Mouse (Mus musculus) embryonic facial prominence, embryonic 11.5 days (tissue): ENCODE data around the gene Ttc9. TPM values are rescaled to one million over a fixed set of nuclear protein-coding genes. Genes with fewer than 3 reads are reported as not detected.

Source experiments
- ATAC-seq: fragments of 200-750 bp; cut with Nextera tagmentation; replicated peaks from 2 replicates; pipeline ENCODE4 v1.8.0; 2017; ENCODE audit warnings: low read depth; ENCODE audit not compliant: insufficient number of reproducible peaks, low FRiP score, low TSS enrichment
- DNase-seq: peaks from one replicate; pipeline ENCODE4 v3.0.0-alpha.2; 2015; ENCODE audit warnings: low spot score
- H3K27ac ChIP-seq: fragments of 300-500 bp; sonication (generic); replicated peaks from 2 replicates; pipeline ENCODE4 v1.5.1; 2014; ENCODE audit warnings: mild to moderate bottlenecking, low read depth, low read length, control low read depth
- H3K27me3 ChIP-seq: fragments of 300-500 bp; sonication (generic); 2 replicates; pipeline ENCODE4 v1.6.1; 2014; ENCODE audit warnings: mild to moderate bottlenecking, low read length, moderate library complexity, mixed read lengths; ENCODE audit not compliant: control insufficient read depth, insufficient read depth
- H3K36me3 ChIP-seq: fragments of 300-500 bp; sonication (generic); replicated peaks from 2 replicates; pipeline ENCODE4 v1.6.1; 2014; ENCODE audit warnings: low read depth, mild to moderate bottlenecking, low read length, moderate library complexity, mixed read lengths; ENCODE audit not compliant: control insufficient read depth, insufficient read depth
- H3K4me1 ChIP-seq: fragments of 300-500 bp; sonication (generic); 2 replicates; pipeline ENCODE4 v1.6.1; 2014; ENCODE audit warnings: low read length, mixed read lengths; ENCODE audit not compliant: control insufficient read depth, insufficient read depth
- H3K4me2 ChIP-seq: fragments of 300-500 bp; sonication (generic); 2 replicates; pipeline ENCODE4 v1.6.1; 2014; ENCODE audit warnings: low read depth, mild to moderate bottlenecking, control low read depth, low read length, moderate library complexity
- H3K4me3 ChIP-seq: fragments of 300-500 bp; sonication (generic); 2 replicates; pipeline ENCODE4 v1.5.1; 2014; ENCODE audit warnings: low read depth, low read length, control low read depth
- H3K9ac ChIP-seq: fragments of 300-500 bp; sonication (generic); replicated peaks from 2 replicates; pipeline ENCODE4 v1.6.1; 2014; ENCODE audit warnings: mild to moderate bottlenecking, control low read depth, low read length
- H3K9me3 ChIP-seq: fragments of 300-500 bp; sonication (generic); replicated peaks from 2 replicates; pipeline ENCODE4 v1.6.1; 2016; ENCODE audit warnings: mild to moderate bottlenecking, low read length, inconsistent platforms, mixed read lengths; ENCODE audit not compliant: control insufficient read depth
- WGBS: fragments of 180-500 bp; shearing (Covaris S2); extraction: QIAGEN DNeasy Blood & Tissue Kit; methylation state at CpG from one replicate; pipeline ENCODE4 v1.1.7; 2014; 5-methylcytosine and 5-hydroxymethylcytosine counted together
- polyA plus RNA-seq: library from polyadenylated mRNA; unstranded; fragments of >200 nt; fragmentation: Nextera tagmentation; extraction: Ambion mirVana; gene quantifications from 2 replicates; pipeline ENCODE4 v1.2.1, GENCODE M21; 2014

Ttc9 gene
- polyA plus RNA-seq, 1 experiment from 2014 or later, result 0.86 TPM

DNA sequence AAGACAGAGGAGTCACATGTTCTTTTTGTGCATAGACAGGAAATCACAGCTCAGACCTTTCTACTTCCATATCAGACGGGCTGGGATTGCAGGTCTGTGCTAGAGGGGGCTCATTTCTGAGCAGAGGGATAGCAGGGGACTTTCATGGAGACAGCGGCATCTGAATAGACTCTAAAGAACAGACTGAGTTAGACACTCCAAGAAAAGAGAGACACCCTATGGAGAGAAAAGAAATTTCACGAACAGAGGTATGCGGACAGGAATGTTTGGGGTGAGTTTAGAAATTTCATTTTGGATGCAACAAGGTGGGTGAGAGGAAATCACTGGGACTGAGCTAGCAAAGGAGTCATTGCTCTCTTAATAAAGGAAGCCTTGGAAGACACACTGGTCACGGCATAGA, 56.8 kb downstream of the Ttc9 start:
- Histone ChIP-seq H3K27ac (no peak overlapping the region), H3K4me3 (no peak overlapping the region), H3K36me3 (no peaks in the 10 kb centered on the region), H3K9me3 (no peaks in the 10 kb centered on the region), H3K4me1 (no peaks in the 10 kb centered on the region), H3K27me3 (no peaks in the 10 kb centered on the region), H3K4me2 (no peak overlapping the region), H3K9ac (no peak overlapping the region)
- ATAC-seq, result no peak
- DNase-seq, result no peak
- WGBS, result 80% methylated on average over 5 of the region's 5 CpGs

DNA sequence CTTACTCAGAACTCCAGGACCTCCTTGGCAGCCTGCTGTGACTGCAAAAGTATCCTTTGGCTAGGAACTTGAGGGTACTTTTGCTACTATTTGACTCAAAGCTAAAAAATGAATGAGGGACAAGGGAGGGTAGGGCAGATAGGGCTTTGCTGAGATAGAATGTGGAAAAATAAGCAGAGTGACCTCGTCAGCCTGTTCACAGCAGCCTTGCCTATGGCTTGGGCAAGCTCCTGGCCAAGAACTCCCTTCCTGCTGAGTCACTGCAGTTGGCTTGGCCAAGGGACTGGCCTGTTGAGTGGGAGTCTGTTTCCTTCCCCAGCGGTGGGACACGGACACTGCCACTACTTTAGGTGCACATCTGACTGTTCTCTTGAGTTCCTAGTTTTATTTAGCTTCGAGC, 57.5 kb downstream of the Ttc9 start:
- H3K36me3 ChIP-seq, result no peaks in the 10 kb centered on the region
- H3K4me1 ChIP-seq, result no peaks in the 10 kb centered on the region
- no peaks in the 10 kb centered on the region for H3K27me3 ChIP-seq
- H3K4me3 ChIP-seq, result no peak overlapping the region
- WGBS, result 85% methylated on average over 4 of the region's 4 CpGs
- DNase-seq (no peak), ATAC-seq (no peak)
- H3K9ac ChIP-seq, result no peak overlapping the region
- no peaks in the 10 kb centered on the region for H3K9me3 ChIP-seq
- no peak overlapping the region for H3K4me2 ChIP-seq
- no peak overlapping the region for H3K27ac ChIP-seq

DNA sequence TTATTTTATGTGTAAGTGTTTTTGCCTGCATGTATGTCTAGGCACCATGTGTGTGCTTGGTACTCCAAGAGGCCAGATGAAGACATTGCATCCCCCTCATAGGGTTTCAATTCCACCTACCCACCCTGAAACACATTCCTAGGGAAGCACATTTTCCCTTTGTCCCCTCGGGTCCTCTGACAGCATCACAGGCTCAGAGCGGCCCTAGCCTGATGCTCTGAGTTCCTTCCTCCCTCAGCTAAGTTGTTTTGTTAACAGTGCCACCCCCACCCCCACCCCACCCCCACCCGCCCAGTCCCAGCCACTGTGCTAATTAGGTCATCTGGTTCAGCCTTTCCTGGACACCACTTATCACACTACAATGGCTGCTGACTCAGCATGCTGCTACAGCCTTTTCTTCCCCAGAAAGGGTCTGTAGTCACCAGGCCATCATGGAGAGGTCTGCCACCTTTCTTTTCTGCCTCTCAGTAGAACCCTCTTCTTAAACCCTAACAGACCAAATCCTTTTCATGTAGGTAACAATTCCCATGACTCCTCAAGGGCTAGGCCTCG, 58.5 kb downstream of the Ttc9 start:
- Histone ChIP-seq H3K4me2 (no peak overlapping the region), H3K4me3 (no peak overlapping the region), H3K36me3 (no peaks in the 10 kb centered on the region), H3K9ac (no peak overlapping the region), H3K27me3 (no peaks in the 10 kb centered on the region), H3K9me3 (no peaks in the 10 kb centered on the region), H3K27ac (no peak overlapping the region), H3K4me1 (no peaks in the 10 kb centered on the region)
- DNase-seq, result no peak
- WGBS, result 36% methylated on average over 4 of the region's 4 CpGs
- 0 out of 2 replicates have a peak, but pooled peaks have one; percentile 44 for ATAC-seq

DNA sequence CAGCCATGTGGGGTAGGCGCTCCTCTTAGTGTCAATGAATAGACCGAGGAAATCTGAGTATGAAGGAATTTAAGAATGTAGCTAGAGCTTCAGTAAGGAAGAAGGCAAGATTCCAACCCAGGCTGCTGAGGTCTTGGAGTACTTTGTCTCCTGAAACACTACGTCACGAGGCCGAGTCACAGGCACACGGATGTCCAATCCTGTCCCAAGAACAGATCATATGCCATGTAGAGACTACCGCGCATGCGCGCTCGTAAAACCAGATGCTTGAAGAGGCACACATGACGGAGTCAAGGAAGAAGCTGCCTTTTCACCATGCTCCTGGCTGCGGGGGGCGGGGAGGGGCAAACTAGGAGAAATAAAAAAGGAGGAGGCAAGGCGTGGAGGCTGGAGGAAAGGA, 59.1 kb downstream of the Ttc9 start:
- Histone ChIP-seq H3K36me3 (no peaks in the 10 kb centered on the region), H3K27ac (no peak overlapping the region)
- no peak for DNase-seq

DNA sequence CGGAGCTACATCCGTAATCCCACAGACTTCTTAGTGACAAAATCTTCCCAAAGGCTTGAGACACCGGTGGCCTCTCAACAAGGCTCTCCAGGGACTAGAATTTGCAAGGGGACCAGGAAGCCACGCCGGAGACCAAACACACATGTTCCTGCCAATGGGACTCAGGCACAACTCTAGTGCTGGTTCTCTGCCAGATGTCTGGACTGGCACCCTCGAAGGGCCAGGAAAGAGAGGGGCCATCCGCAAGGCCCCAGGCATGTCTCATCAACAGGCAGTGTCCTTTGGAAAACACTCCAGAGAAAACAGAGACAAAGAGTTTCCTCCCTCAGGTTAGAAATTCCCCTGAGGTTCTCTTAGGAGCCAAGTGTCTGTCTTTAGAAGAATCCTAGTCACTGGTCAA, 59.7 kb downstream of the Ttc9 start:
- Histone ChIP-seq H3K27ac (no peak overlapping the region), H3K36me3 (no peaks in the 10 kb centered on the region), H3K9me3 (no peaks in the 10 kb centered on the region), H3K4me3 (no peak overlapping the region), H3K4me2 (no peak overlapping the region), H3K27me3 (no peaks in the 10 kb centered on the region), H3K9ac (no peak overlapping the region), H3K4me1 (no peaks in the 10 kb centered on the region)
- DNase-seq (no peak), ATAC-seq (no peak)
- 78% methylated on average over 7 of the region's 7 CpGs for WGBS

More for the DNA sequence above, 59.1 kb downstream of the Ttc9 start:
- Histone ChIP-seq H3K4me1 (no peaks in the 10 kb centered on the region), H3K9me3 (no peaks in the 10 kb centered on the region), H3K4me2 (no peak overlapping the region), H3K27me3 (no peaks in the 10 kb centered on the region), H3K4me3 (no peak overlapping the region), H3K9ac (no peak overlapping the region)
- WGBS, result 89% methylated on average over 15 of the region's 15 CpGs
- no peak for ATAC-seq

DNA sequence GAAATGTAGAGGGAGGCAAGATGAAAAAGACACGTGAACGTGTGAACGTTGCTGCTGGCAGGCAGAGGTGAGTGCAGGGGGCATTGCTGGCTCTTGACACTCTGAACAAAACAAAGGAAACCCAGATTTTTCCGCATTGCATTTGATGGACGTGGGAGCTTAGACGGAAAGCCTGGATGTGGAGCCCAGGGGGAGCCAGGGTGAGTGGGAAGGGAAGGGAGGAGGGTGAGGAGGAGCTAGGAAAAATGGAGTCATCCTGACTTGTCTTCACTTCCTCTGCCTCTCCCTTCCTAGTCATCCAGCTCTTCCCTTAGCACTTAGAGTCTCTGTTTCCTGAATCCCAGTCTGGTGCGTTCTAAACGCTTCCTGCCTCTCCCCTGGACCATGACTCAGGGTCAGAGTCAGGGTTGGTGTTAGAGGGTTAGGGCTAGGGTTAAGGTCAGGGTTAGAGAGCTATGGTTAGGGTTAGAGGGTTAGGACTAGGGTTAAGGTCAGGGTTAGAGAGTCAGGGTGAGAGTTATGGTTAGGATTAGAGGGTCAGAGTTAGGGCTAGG, 60.2 kb downstream of the Ttc9 start:
- Histone ChIP-seq H3K27me3 (no peaks in the 10 kb centered on the region), H3K27ac (no peak overlapping the region), H3K9me3 (no peaks in the 10 kb centered on the region), H3K4me2 (no peak overlapping the region), H3K36me3 (no peaks in the 10 kb centered on the region), H3K4me3 (no peak overlapping the region), H3K4me1 (no peaks in the 10 kb centered on the region), H3K9ac (no peak overlapping the region)
- WGBS, result 33% methylated on average over 8 of the region's 8 CpGs
- ATAC-seq (no peak), DNase-seq (no peak)

DNA sequence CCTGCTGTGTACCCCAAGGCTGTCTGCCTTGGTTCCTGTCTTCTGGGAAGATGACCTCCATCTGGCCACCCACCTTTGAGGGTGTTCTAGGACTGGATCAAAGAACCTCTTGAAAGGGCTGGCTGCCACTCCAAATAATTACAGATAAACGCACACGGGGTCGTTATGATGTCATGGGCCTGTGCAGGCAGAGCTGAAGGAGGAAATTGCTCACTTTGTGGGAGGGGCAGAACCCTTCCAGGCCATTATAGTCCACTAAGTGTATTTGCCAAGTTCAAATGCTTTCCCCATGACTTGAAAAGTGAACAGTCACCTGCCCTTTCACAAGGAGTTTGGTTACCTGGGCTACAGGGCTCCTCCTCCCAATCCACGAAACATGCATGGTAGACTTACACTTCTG, 67.0 kb downstream of the Ttc9 start:
- Histone ChIP-seq H3K4me1 (no peaks in the 10 kb centered on the region; the same call in 1 of the 2 replicates), H3K4me2 (no peak overlapping the region), H3K36me3 (no peaks in the 10 kb centered on the region), H3K9ac (no peak overlapping the region), H3K9me3 (no peaks in the 10 kb centered on the region), H3K27me3 (no peaks in the 10 kb centered on the region), H3K4me3 (no peak overlapping the region), H3K27ac (no peak overlapping the region)
- 50% methylated on average over 4 of the region's 4 CpGs for WGBS
- DNase-seq (peak; percentile 16), ATAC-seq (no peak)

DNA sequence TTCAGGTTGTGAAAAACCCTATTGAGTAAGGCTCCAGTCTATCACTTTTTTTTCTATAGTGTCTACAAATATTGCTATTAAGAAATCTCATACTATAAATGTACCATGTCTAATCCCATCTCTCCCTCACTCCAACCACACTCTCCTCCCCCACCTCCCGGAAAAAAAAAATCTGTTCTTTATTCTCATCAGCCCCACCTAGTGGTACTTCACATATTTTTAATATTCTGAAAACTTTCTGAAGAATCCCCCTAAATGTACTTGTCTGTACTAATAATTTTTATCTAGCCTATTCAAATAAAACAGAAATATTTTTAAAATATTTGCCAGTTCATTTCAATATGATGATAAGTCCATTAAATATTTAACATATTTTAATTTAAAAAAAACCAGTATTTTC, 71.9 kb downstream of the Ttc9 start:
- no peaks in the 10 kb centered on the region for H3K9me3 ChIP-seq
- H3K27ac ChIP-seq, result no peak overlapping the region
- H3K4me1 ChIP-seq, result no peaks in the 10 kb centered on the region; the same call in 1 of the 2 replicates
- no peak overlapping the region for H3K9ac ChIP-seq
- peak; percentile 76 for DNase-seq
- WGBS, result 5% methylated on average over 1 of the region's 1 CpGs
- H3K4me3 ChIP-seq, result no peak overlapping the region
- no peaks in the 10 kb centered on the region for H3K27me3 ChIP-seq
- ATAC-seq, result no peak
- H3K4me2 ChIP-seq, result no peak overlapping the region
- H3K36me3 ChIP-seq, result no peaks in the 10 kb centered on the region
